Mouse (Mus musculus) lung, embryonic 16.5 days (tissue): Measurements from ENCODE around the gene Cryab. TPM values are rescaled to one million over a fixed set of nuclear protein-coding genes. Genes with fewer than 3 reads are reported as not detected.

ENCODE experiments used
- ATAC-seq: fragments of 200-750 bp; cut with Nextera tagmentation; 2 replicates; pipeline ENCODE4 v1.8.0; 2017; ENCODE audit warnings: low read depth, mild to moderate bottlenecking, moderate library complexity
- H3K27ac ChIP-seq: fragments of 300-500 bp; sonication (generic); 2 replicates; pipeline ENCODE4 v1.5.1; 2014; ENCODE audit warnings: mild to moderate bottlenecking, control low read depth, low read length
- H3K27me3 ChIP-seq: fragments of 300-500 bp; sonication (generic); 2 replicates; pipeline ENCODE4 v1.6.1; 2014; ENCODE audit warnings: low read depth, low read length, mixed read lengths; ENCODE audit not compliant: control insufficient read depth, insufficient read depth
- H3K36me3 ChIP-seq: fragments of 300-500 bp; sonication (generic); 2 replicates; pipeline ENCODE4 v1.6.1; 2014; ENCODE audit warnings: low read length; ENCODE audit not compliant: control insufficient read depth, insufficient read depth
- H3K4me1 ChIP-seq: fragments of 300-500 bp; sonication (generic); replicated peaks from 2 replicates; pipeline ENCODE4 v1.6.1; 2014; ENCODE audit warnings: low read length, mixed read lengths; ENCODE audit not compliant: control insufficient read depth, insufficient read depth
- H3K4me2 ChIP-seq: fragments of 300-500 bp; sonication (generic); 2 replicates; pipeline ENCODE4 v1.6.1; 2014; ENCODE audit warnings: low read depth, low read length, control low read depth
- H3K4me3 ChIP-seq: fragments of 300-500 bp; sonication (generic); 2 replicates; pipeline ENCODE4 v1.5.1; 2014; ENCODE audit warnings: mild to moderate bottlenecking, low read length, control low read depth
- H3K9ac ChIP-seq: fragments of 300-500 bp; sonication (generic); 2 replicates; pipeline ENCODE4 v1.6.1; 2014; ENCODE audit warnings: low read length, control low read depth
- H3K9me3 ChIP-seq: fragments of 300-500 bp; sonication (generic); 2 replicates; pipeline ENCODE4 v1.6.1; 2016; ENCODE audit warnings: low read length; ENCODE audit not compliant: control insufficient read depth
- WGBS: fragments of 180-500 bp; shearing (Covaris S2); extraction: QIAGEN DNeasy Blood & Tissue Kit; methylation state at CpG from one replicate; pipeline ENCODE4 v1.1.7; 2014; 5-methylcytosine and 5-hydroxymethylcytosine counted together
- polyA plus RNA-seq: library from polyadenylated mRNA; unstranded; fragments of >200 nt; fragmentation: Nextera tagmentation; extraction: Ambion mirVana; gene quantifications from 2 replicates; pipeline ENCODE4 v1.2.1, GENCODE M21; 2015

Cryab gene
- polyA plus RNA-seq, 1 experiment from 2014 or later = 174 TPM

DNA sequence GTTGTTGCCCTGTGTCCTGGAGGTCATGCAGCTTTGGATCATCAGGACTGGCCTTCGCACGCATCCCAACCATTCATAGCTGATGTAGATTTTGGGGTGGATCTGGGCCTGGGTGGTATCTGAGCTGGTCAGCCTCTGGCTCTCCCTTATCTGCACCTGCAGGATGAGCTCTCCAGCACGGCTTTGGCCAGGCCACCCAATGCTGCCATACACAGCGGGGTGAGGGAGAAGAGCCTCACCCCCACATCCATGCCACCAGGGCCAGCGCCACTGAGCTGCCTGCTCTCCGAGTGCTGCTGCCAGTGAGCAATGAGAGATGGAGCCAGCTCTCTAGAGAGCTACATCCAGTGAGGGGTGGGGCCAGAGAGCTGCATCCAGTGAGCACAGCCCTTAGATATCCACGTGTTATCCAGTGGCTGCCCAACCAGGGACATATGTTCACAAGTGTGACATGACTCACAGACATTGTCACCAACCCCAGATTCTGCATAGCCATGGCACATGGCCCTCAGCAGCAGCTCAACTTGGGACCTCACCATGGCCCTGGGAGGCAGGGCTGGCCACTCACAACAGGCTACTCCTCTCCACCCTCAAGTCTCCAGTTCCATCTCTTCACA is 52.0 kb downstream of the Cryab start:
- H3K27me3 ChIP-seq = no peaks in the 10 kb centered on the region
- H3K4me3 ChIP-seq = no peak overlapping the region
- H3K4me1 ChIP-seq = no peaks in the 10 kb centered on the region
- no peak overlapping the region for H3K9ac ChIP-seq
- H3K9me3 ChIP-seq = no peaks in the 10 kb centered on the region
- WGBS = 84% methylated on average over 7 of the region's 7 CpGs
- H3K27ac ChIP-seq = no peak overlapping the region
- no peak overlapping the region for H3K4me2 ChIP-seq
- no peak for ATAC-seq
- peaks cover 35% of the 10 kb centered on the region for H3K36me3 ChIP-seq

Other genes with a start within 250 kb of the Cryab start
- 74.6 and 74.7 TPM in 2 replicates for gene Pts, start 222.6 kb upstream of the Cryab start, polyA plus RNA-seq
- 5.0 and 6.5 TPM in 2 replicates for gene Il18, start 196.5 kb upstream of the Cryab start, polyA plus RNA-seq
- gene Bco2, start 196.1 kb upstream of the Cryab start, polyA plus RNA-seq = 0.09 and 0.35 TPM in 2 replicates
- not detected in 2 replicates for gene Tex12, start 190.0 kb upstream of the Cryab start, polyA plus RNA-seq
- gene Sdhd, start 147.5 kb upstream of the Cryab start, polyA plus RNA-seq = 298 and 304 TPM in 2 replicates
- 193 and 194 TPM in 2 replicates for gene Timm8b, start 147.4 kb upstream of the Cryab start, polyA plus RNA-seq
- 8.7 and 9.6 TPM in 2 replicates for gene Pih1d2, start 134.0 kb upstream of the Cryab start, polyA plus RNA-seq
- gene Nkapd1, start 133.9 kb upstream of the Cryab start, polyA plus RNA-seq = 21.0 and 22.0 TPM in 2 replicates
- 40.5 and 43.6 TPM in 2 replicates for gene Dlat, start 91.5 kb upstream of the Cryab start, polyA plus RNA-seq
- 6.9 and 8.1 TPM in 2 replicates for gene Dixdc1, start 11.8 kb upstream of the Cryab start, polyA plus RNA-seq
- gene 2310030G06Rik, start 4.8 kb upstream of the Cryab start, polyA plus RNA-seq = 14.9 and 18.5 TPM in 2 replicates
- 21.1 and 26.2 TPM in 2 replicates for gene Hspb2, start 1.0 kb downstream of the Cryab start, polyA plus RNA-seq
- 13.8 and 15.0 TPM in 2 replicates for gene Fdxacb1, start 16.9 kb downstream of the Cryab start, polyA plus RNA-seq
- 35.0 and 39.0 TPM in 2 replicates for gene Alg9, start 23.7 kb downstream of the Cryab start, polyA plus RNA-seq
- 46.3 and 51.8 TPM in 2 replicates for gene 1110032A03Rik, start 24.2 kb downstream of the Cryab start, polyA plus RNA-seq
- gene Ppp2r1b, start 94.0 kb downstream of the Cryab start, polyA plus RNA-seq = 58.9 and 60.3 TPM in 2 replicates